Mouse (Mus musculus) urinary bladder, adult 2 months (tissue): ENCODE results near the gene Mlkl. TPM values are rescaled to one million over a fixed set of nuclear protein-coding genes. Genes with fewer than 3 reads are reported as not detected.
"Not testable (repeated sequence)": the region's sequence is repeated elsewhere in the genome, so short reads cannot be mapped to it uniquely, and the experiment has no call there.

Experiments used
- DNase-seq: peaks from one replicate; pipeline ENCODE4 v3.0.0; 2022; ENCODE audit warnings: low spot score
- polyA plus RNA-seq: library from polyadenylated mRNA; depleted of rRNA; stranded (reverse); fragments of >200 nt; gene quantifications from 2 replicates; pipeline ENCODE4 v1.2.3, GENCODE M21; 2012

Mlkl gene
- polyA plus RNA-seq, 1 experiment: 10.6 TPM

DNA sequence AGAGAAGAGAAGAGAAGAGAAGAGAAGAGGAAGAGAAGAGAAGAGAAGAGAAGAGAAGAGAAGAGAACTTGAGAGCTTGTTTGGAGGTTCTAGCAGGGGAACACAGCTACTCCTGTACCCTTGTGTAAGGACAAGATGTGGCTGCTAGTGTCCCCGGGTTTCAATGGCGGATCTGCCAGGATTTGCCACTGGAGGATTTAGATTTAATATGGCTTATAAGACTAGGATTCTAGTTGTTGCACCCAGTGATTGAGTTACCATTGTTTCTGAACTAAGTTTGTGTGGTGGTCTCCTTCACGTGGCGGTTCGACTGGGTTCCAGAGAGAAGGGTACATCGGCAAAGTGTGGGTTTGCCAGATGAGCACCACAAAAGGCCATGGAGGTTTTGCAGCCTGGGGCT is 24.0 kb downstream of the Mlkl start:
- not testable (repeated sequence) for DNase-seq

DNA sequence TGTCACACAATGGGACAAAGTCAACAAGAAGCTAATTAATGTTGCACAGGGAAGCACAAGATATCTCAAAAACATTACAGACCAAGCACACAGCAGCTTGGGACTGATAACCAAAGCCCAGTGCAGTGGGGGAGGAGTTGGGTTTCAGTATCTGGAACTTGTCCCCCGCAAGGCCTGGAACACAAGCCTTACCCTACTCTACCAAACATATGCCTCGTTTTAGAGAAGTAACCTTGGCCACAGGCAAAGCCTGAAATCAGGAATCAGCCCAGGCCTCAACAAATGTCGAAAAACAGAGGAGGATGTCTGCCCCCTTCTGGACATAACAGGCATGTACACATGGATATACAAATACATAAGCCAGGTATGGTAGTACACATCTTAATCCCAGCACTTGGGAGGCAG is 25.2 kb downstream of the Mlkl start:
- DNase-seq: no peak

GRCm38 (mm10) chr8:111310006-111310405 is 28.0 kb downstream of the Mlkl start:
- not testable (repeated sequence) for DNase-seq

DNA sequence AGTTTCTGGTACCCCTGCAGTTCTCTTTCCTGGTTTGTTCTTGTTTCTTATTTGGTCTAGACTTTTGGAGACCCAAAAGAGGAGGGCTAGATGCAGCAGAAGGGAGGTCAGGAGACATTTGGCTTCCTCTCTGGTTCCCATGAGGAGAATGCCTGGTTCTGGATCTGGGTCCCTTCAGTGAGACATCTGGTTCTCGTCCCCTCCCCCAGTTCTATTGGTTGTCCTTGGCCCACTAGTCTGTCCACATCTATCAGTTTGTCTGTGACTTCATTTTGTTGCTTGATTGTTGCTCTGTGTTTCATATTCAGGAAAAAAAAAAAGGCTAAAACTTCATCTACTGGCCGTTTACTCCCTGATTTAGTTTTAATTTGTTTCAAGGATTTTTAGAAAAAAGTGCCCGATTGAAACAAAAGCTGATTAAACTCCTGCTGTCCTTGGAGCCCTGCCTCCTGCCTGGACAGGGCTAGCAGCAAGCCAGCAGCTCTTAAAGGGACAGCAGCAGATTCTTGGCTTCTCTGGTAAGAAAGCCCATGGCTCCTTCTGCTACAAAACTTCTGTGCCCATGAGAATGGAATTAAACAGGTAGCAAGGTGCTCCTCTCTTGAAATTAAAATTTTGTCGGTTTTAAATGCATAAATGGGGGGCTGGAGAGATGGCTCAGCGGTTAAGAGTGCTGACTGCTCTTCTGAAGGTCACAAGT is 32.8 kb downstream of the Mlkl start:
- DNase-seq: no peak

DNA sequence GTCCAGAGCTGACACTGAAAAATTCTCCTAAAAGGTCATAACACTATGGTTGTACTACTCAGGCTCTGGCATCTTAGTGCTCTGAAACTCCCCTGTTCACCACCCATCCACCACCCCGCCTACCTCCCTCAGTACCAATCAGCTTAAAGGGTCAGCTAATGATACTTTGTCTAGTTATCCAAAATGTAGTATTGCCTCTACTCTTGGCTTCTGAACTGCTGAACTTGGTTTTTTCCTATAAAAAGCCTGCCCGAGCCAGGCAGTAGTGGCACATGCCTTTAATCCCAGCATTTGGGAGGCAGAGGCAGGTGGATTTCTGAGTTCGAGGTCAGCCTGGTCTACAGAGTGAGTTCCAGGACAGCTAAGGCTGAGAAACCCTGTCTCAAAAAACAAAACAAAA is 33.6 kb downstream of the Mlkl start:
- DNase-seq: no peak

DNA sequence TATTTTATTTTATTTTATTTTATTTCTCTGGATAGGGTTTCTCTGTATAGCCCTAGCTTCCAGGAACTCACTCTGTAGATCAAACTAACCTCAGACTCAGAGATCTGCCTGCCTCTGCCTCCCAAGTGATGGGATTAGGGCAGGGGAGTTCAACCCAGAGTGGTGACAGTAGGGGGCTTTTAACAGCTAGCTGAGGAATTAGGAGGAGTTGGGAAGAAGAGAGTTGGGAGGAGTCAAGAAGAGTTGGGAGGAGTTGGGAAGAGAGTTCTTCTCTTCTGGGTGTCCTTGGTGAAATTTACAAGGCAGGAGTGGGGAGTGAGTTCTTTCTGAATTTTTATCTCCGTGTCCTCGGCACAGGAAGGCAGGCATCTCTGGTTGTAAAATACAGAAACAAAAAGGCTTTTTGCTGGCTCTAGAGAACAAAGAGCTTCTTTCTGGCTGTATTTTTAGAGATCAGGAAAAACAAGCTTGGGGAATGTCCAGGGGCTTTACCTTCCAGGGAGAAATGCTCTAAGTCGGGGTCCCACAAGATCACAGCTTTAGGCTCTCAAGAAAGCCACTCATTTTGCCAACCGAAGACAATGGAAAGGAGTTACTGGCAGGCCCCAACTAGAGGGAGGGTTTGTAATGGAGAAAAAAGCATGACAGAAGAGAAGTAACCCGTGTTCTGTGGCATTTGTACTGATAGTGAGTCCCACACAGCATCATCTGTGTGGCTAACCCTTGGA is 34.7 kb downstream of the Mlkl start:
- not testable (repeated sequence) for DNase-seq

DNA sequence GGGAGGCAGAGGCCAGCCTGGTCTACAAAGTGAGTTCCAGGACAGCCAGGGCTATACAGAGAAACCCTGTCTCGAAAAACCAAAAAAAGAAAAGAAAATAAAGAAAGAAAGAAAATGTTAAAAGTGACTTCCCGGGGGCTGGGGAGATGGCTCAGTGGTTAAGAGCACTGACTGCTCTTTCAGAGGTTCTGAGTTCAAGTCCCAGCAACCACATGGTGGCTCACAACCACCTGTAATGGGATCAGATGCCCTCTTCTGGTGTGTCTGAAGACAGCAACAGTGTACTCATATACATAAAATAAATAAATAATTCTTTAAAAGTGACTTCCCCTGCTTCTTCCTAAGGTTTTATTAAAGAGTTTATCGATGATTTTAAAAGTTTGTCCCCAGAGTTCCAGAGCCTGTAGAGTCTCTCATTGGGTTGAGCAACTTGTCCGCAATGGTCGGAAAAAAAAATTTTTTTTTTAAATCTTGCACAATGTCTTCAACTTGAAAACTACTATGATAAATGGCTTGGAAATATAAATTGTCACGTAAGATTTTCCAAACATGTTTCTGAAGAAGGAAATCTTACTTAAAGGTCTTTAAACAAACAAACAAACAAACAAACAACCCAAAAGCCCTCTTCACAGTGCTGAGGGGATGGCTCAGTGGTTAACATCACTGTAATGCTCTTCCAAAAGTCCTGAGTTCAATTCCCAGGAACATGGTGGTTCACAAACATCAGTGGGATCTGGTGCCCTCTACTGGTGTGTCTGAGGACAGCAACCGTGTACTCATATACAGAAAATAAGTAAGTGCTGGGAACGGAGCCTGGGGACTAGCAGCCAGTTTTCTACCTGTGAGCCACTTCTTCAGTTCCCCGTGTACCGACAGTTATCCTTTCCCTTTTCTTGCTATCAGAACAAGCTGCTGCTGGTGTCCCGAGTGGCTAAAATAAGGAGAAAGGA is 37.1 kb downstream of the Mlkl start:
- DNase-seq: no peak

DNA sequence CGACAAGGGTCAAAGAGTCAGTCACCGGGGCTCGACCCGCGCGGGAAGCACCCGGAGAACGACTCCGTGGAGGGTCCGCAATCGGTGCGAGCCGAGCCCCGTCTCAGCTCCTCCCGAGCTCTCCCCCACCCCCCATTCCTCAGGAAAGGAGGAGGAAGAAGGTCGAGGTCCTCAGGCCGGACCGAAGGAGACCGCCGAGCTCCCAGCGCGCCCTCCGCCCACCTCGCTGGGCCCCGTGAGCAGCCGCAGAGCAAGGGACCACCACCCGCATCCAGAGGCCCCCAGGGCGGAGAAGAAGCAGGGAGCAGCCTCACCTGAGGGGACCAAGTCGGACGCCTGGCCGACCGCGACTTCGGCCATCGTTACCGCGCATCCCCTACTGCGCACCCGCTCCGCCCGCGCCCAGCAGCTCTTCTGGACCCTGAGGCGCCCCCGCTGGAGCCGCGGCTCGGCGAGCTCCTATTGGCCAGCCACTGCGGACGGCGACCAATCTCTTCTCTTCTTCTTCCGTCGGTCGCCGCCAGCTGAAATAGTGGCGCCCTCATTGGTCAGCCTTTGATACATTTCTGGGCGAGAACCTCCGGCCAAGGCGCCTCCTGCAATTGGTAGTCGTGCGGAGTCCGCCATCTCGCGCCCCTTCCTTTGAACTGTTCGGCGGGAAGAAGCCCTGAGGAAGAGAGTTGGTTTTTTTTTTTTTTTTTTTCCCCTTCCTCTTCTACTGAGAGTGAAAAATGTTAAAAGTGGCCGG is 38.0 kb downstream of the Mlkl start, which contains the start of gene Rfwd3:
Rfwd3 (minus strand) TSS at position 402 of the 748 bp plus-strand sequence.
- DNase-seq: peak; percentile 90

GRCm38 (mm10) chr8:111299363-111299820 is 38.6 kb downstream of the Mlkl start:
- peak; percentile 38 for DNase-seq

GRCm38 (mm10) chr8:111298011-111298410 is 40.0 kb downstream of the Mlkl start:
- DNase-seq: no peak

GRCm38 (mm10) chr8:111291733-111292132 is 46.2 kb downstream of the Mlkl start:
- no peak for DNase-seq

GRCm38 (mm10) chr8:111290586-111290985 is 47.4 kb downstream of the Mlkl start:
- no peak for DNase-seq

- DNase-seq: no peak
Measured at GRCm38 (mm10) chr8:111285603-111286002, 52.4 kb downstream of the Mlkl start.

GRCm38 (mm10) chr8:111282093-111282492 is 55.9 kb downstream of the Mlkl start:
- no peak for DNase-seq

- DNase-seq: no peak
Measured at GRCm38 (mm10) chr8:111268277-111268676, 69.7 kb downstream of the Mlkl start.

DNA sequence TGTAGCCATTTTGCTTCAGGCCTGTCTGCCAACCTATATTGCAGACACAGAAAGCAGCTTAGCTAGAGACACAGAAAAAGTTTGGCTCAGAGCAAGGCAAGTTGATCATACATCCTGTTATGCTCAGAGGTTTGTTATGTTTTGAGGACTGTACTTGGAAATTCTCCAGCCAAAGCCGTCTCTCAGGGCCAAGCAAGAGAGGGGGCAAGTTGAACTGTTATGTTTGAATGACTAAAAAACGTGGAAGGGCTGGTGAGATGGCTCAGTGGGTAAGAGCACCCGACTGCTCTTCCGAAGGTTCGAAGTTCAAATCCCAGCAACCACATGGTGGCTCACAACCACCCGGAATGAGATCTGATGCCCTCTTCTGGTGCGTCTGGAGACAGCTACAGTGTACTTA is 71.8 kb downstream of the Mlkl start:
- not testable (repeated sequence) for DNase-seq

DNA sequence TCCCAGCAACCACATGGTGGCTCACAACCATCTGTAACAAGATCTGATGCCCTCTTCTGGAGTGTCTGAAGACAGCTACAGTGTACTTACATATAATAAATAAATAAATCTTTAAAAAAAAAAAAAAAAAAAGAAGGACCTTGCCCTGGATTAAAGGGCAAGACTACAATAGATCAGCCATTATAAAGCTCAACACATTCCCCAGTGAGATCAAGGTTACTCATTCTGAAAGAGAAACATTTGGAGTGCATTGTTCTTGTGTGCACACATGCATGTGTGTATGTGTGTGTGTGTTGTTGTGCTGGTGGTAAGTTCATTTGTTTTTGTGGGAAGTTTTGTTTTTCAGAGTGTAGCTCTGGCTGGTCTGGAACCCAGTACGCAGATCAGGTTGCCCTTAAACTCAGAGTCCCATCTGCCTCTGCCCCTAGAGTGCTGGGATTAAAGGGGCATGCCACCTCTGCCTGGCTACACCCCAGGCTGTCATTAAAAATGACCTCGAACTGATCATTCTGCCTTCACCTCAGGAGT is 73.2 kb downstream of the Mlkl start:
- no peak for DNase-seq

DNA sequence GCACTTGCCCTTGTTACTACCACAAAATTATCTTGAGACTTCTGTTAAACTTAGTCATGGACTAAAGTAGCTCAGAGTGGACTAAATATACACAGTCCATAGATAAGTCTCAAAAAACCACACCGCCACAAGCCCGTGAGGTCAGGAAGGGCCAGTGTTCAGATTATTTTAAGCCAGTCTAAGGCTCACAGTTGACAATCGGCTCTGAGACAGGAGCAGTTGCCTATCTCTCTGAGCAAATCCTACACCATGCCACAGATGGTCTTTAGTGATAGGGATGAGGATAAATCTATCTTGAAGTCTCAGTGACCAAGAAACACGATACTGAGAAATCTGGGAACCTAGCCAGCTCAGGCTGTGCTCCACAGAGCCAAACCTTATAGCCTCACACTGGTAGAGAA is 76.0 kb downstream of the Mlkl start:
- no peak for DNase-seq
